Mouse (Mus musculus) frontal cortex, postnatal 14 days (tissue): ENCODE measurements around the gene Sgms1.

ENCODE experiments used
- DNase-seq, 2 experiments: peaks; one replicate each; pipeline ENCODE4 v3.0.0; 2022; ENCODE audit warnings: low spot score in 2 of 2

Gene Sgms1

DNA sequence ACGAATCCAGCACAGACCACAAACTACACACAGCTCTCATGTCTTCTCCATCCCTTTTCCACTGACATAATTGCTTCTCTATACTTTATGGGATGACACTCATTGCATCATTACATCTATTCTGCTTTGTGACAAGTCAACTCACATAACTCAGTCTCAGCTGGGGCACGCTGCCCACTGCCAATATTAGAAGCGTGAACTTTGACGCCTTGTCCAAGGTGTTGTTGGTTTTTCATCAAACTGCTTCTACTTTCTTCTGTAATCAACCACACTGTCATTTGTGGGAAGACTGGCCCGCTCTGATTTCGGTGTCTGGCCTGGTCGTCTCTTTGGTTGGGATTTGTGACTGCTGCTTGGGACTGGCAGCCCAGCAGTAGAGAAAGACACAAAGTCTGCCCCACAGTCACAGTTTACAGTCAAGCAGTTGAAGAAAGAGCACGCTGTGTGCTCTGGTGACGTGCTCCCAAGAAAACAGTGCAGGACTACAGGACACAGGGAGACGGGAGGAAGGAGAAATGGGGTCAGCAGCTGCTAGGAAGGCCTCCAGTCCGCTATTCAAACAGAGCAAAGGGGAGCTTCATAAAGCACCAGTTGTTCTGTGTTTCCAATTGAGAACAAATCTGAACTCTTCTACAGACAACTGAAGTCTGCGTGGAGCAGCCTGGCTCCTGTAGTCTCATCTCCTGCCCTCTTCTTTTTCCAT, 120.2 kb downstream of the Sgms1 start:
- no peak for DNase-seq

GRCm38 (mm10) chr19:32268562-32268961, 121.0 kb downstream of the Sgms1 start:
- DNase-seq = no peak

- no peak for DNase-seq
Measured at GRCm38 (mm10) chr19:32266385-32267252, 122.9 kb downstream of the Sgms1 start.

GRCm38 (mm10) chr19:32263753-32264152, 125.8 kb downstream of the Sgms1 start:
- DNase-seq = no peak

- DNase-seq = no peak
Measured at GRCm38 (mm10) chr19:32262805-32263572, 126.5 kb downstream of the Sgms1 start.

DNA sequence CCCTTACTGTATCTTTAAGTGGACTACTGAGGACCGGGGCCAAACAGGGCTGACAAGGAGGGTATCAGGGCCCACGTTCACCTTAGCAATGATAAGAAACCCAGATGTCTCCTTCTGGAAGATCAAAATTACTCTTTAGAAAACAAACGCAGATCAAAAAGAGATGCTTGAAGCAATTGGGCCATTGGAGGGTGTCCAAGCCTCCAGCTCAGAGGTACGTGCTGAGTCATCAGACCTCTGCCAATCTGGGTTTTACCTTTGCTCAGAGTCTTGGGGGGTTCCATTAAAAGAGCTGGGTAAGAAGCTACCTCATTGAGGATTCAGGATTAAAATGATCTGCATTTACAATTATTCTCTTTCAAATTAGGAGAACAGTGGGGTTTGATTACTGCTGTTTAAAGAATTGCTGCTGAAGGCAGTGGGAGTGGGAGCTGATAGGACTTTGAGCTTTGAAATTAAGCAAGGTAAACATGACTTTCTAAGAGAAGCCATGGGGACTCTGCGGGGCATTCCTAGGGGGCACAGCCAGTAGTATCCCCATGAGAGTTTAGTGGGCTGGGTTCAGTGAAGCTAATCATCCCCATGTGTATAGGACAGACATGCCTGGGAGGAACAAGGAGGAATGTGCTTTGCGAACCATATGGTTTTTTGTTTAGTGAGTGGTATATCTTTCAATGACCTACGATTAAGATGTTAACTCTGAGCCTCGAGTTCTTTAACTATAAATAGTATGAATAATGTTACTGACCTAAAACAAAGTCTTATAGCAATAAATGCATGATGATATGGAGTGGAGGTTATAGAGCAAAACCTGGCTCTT, 128.4 kb downstream of the Sgms1 start:
- DNase-seq = no peak

- DNase-seq = no peak
Measured at GRCm38 (mm10) chr19:32259830-32260229, 129.7 kb downstream of the Sgms1 start.

- no peak for DNase-seq
Measured at GRCm38 (mm10) chr19:32259048-32259447, 130.5 kb downstream of the Sgms1 start.

- DNase-seq = no peak
Measured at GRCm38 (mm10) chr19:32258146-32258545, 131.4 kb downstream of the Sgms1 start.

DNA sequence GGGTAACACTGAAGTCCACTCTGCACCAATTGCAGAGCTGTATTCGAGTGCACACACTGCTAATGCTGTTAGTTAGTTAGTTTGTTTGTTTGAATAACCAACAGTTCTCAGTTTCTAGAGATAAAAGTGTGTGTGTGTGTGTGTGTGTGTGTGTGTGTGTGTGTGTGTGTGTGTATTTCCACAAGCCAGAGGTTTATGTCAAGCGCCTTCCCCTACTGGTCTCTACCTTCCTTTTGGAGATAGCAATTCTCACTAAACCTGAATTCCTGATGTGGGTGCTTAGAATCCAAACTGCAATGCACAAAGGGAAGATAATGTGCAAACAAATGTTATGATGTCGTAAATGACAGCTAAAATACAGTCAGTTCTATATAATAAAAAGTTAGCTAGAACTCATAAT, 131.9 kb downstream of the Sgms1 start:
- DNase-seq = no peak

- DNase-seq = no peak
Measured at GRCm38 (mm10) chr19:32256706-32257415, 132.7 kb downstream of the Sgms1 start.

DNA sequence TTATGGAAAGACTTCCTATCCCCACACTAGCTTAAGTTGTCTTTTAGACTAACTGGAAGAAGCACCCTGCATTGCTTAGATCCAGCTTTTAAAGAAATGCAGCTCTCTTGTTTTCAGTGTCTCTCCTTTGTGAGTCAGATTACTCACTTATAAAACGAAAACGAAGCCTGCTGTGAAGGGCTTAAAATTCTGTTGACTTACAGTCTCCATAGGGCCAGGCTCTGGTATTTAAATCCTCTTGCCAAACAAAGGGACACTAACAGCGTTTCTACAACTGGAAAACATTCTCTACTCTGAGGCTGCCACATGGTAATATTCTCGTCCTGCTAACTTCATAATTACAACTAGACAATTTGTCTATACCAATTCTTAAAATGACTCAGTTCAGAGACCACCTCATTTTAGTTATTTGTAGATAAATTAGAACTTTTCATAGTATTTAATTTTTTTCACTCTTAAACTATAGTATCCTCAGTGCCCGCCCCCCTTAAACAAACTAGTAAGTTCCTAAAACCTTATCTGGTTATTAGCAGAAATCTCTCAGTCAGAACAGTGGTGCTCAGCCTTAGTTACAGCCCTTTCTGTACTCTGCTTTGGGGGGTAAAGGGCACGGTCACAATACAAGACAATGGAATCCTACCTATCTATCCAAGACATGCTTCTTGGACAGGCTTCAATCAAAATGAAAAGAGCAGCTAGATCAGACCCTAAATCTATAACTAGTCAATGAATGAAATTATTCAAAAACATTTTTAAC, 133.9 kb downstream of the Sgms1 start:
- DNase-seq = no peak

DNA sequence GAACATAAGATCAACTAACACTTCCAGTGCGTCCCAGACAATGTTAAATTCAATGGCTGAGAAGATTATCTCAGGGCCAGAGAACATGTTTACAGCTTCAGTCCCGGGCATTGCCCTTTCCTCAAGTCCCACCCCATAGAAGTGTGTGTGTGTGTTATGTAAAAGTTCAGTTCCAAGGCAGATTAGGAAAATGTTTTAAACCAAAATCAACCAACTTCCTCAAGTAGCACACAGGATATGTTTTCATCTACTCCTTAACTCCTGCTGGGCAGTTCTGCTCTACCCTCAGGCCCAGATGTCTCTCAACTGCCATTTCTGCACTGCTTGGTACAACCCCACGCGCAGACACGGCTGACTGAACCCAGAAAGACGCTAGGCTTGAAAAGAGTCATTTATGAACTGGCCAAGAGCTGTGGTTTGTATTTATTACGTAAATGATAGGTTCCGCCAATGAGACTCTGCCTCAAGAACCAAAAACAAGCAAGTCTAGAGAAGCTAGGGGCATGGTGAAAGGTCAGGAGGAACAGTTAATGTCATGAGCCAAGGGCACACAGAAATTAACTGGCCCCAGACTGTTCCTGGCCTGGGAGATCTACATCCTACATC, 134.7 kb downstream of the Sgms1 start:
- no peak for DNase-seq

DNA sequence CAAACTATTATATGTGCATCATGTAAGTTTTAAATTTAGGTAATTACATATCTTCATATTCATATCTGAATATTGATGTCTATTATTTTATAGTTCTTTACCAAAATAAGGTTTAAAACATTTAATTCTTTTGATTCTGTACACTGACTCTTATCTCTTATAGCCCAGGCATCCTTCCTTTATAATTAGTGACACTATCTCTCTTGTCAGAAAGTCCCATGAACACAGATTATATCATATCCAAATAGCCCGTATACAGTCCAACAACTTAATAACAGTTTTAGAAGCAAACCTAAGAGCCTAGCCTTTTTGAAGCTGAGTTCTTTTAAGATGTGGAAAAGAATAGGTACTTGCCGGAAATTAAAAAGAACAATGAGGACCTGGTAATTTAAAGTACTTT, 135.3 kb downstream of the Sgms1 start:
- no peak for DNase-seq

DNA sequence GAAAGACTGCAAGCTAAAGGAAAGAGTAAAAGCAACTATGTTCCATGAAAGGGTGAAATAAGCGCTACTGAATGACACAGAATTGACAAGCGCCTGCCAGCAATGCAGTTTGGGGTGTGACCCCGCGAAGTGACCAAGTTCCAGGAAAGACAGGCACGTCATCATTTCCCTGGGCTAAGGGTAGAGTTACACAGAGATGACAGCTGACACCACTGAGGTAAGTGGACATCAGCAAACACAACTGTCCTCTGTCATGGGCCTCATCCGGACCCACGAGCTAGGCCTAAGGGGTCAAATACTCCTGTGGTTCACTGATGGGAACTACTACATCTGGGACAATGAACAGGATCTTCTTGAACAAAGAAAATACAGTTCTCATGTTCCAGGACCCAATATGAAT, 136.5 kb downstream of the Sgms1 start:
- no peak for DNase-seq

DNA sequence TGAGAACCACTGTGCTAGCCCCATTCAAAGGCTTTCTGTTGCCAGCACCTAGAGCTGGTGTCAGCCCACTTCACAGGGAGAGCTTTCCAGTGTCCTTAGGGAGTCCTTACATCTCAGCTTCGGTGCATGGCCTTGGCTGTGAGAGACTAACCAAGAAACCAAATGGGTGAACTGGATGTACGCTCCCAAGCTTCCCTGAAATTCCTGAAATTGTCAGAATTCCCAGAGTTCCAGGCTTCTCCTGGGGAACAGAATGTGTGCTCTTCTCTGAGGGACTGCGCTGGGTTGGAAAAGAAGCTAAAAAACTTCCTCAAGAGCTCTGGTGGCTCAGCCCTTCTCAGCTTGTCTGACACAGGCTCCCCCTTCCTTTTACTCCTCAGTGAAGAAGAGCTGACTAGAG, 137.1 kb downstream of the Sgms1 start:
- DNase-seq = no peak

GRCm38 (mm10) chr19:32249181-32250130, 140.1 kb downstream of the Sgms1 start:
- DNase-seq = no peak

DNA sequence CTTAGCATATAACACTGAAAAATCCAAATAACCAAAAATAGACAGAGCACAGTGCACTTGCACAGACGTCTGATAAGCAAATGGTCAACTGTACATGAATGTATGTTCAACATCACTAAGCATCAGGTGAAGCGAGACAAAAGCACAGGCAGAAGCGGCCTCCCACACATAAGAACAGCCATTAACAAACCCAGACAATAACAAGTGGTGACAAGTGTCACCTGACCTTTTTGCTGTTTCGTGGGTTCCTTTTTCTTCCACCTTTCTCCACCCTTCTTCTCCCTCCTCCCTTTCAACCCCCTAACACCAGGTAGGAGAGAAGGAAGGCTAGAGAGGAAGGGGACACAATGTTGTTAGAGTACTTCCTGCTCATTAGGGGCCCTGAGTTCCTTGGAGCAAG, 144.6 kb downstream of the Sgms1 start:
- DNase-seq = no peak

GRCm38 (mm10) chr19:32243246-32243645, 146.3 kb downstream of the Sgms1 start:
- DNase-seq = no peak
